Mouse (Mus musculus) gastrocnemius, adult 2 months (tissue): ENCODE measurements around the gene Kiz. TPM values are rescaled to one million over a fixed set of nuclear protein-coding genes. Genes with fewer than 3 reads are reported as not detected.
A peak's percentile ranks its signal among the peaks of the same experiment; 100 is the strongest.

Source experiments
- DNase-seq: peaks from one replicate; pipeline ENCODE4 v3.0.0; 2022
- H3K27ac ChIP-seq: fragments of 200-600 bp; 2 replicates; pipeline ENCODE4 v1.8.1; 2022; ENCODE audit warnings: mild to moderate bottlenecking
- H3K4me3 ChIP-seq: fragments of 200-600 bp; 2 replicates; pipeline ENCODE4 v1.8.1; 2022; ENCODE audit warnings: mild to moderate bottlenecking, moderate library complexity
- CTCF ChIP-seq: fragments of 200-600 bp; IDR thresholded peaks from 2 replicates; pipeline ENCODE4 v1.8.1; 2022; ENCODE audit warnings: antibody characterized with exemption, mild to moderate bottlenecking, moderate library complexity
- intact Hi-C: fragments of 180-260 bp; cut with DNase I; formaldehyde crosslinking; loops from one replicate; pipeline ENCODE4 v1.15.1; 2025
- total RNA-seq, 2 experiments: library from RNA; stranded (reverse); gene quantifications; 2 replicates each; pipeline ENCODE4 v1.2.3; 2021

Gene Kiz
- total RNA-seq, 2 experiments from 2014 or later: 56.1 to 57.2 TPM

GRCm38 (mm10) chr2:146948223-146948776 is 92.6 kb downstream of the Kiz start:
- intact Hi-C loops: no loop called here
- TF ChIP-seq CTCF: no peak
- no peak for DNase-seq
- no peak overlapping the region for H3K27ac ChIP-seq
- H3K4me3 ChIP-seq: no peak overlapping the region

GRCm38 (mm10) chr2:146956366-146956765 is 100.7 kb downstream of the Kiz start:
- intact Hi-C loops: loop anchor here (10.0 kb wide), 1 partner anchor 322 kb away; no protein-coding TSS in a partner anchor
- H3K4me3 ChIP-seq: no peak overlapping the region
- H3K27ac ChIP-seq: no peak overlapping the region
- no peak for TF ChIP-seq CTCF
- DNase-seq: no peak

GRCm38 (mm10) chr2:146958398-146958911 is 102.8 kb downstream of the Kiz start:
- intact Hi-C loops: loop anchor here (10.0 kb wide), 1 partner anchor 324 kb away; no protein-coding TSS in a partner anchor
- Histone ChIP-seq H3K27ac (no peak overlapping the region), H3K4me3 (no peak overlapping the region)
- no peak for DNase-seq
- TF ChIP-seq CTCF: no peak

GRCm38 (mm10) chr2:146958951-146959821 is 103.5 kb downstream of the Kiz start:
- TF ChIP-seq CTCF: peak; percentile 70
- H3K27ac ChIP-seq: peak overlapping the region; percentile 2; the same call in 1 of the 2 replicates
- intact Hi-C loops: loop anchor here (1.0 to 10.0 kb wide), 2 partner anchors 218 to 324 kb away; no protein-coding TSS in a partner anchor
- H3K4me3 ChIP-seq: peak overlapping the region; percentile 58
- peak; percentile 84 for DNase-seq

- Histone ChIP-seq H3K27ac (no peak overlapping the region), H3K4me3 (no peak overlapping the region)
- no peak for DNase-seq
- intact Hi-C loops: no loop called here
- TF ChIP-seq CTCF: no peak
Measured at GRCm38 (mm10) chr2:146975024-146975423, 119.4 kb downstream of the Kiz start.

- Histone ChIP-seq H3K27ac (no peak overlapping the region), H3K4me3 (no peak overlapping the region)
- no peak for TF ChIP-seq CTCF
- DNase-seq: no peak
- intact Hi-C loops: no loop called here
Measured at GRCm38 (mm10) chr2:146975453-146976028, 119.9 kb downstream of the Kiz start.

GRCm38 (mm10) chr2:146982786-146983185 is 127.1 kb downstream of the Kiz start:
- Histone ChIP-seq H3K27ac (no peak overlapping the region), H3K4me3 (no peak overlapping the region)
- no peak for TF ChIP-seq CTCF
- intact Hi-C loops: no loop called here
- no peak for DNase-seq

- no peak for TF ChIP-seq CTCF
- Histone ChIP-seq H3K27ac (no peak overlapping the region), H3K4me3 (no peak overlapping the region)
- intact Hi-C loops: no loop called here
- no peak for DNase-seq
Measured at GRCm38 (mm10) chr2:146984831-146985230, 129.2 kb downstream of the Kiz start.

- H3K27ac ChIP-seq: no peak overlapping the region
- no peak for DNase-seq
- no peak for TF ChIP-seq CTCF
- H3K4me3 ChIP-seq: no peak overlapping the region
- intact Hi-C loops: no loop called here
Measured at GRCm38 (mm10) chr2:146985807-146986206, 130.1 kb downstream of the Kiz start.

- no peak for DNase-seq
- H3K4me3 ChIP-seq: no peak overlapping the region
- H3K27ac ChIP-seq: no peak overlapping the region
- intact Hi-C loops: no loop called here
- TF ChIP-seq CTCF: no peak
Measured at GRCm38 (mm10) chr2:146986429-146986828, 130.8 kb downstream of the Kiz start.

GRCm38 (mm10) chr2:147007265-147007664 is 151.6 kb downstream of the Kiz start:
- intact Hi-C loops: no loop called here
- no peak overlapping the region for H3K4me3 ChIP-seq
- DNase-seq: no peak
- no peak overlapping the region for H3K27ac ChIP-seq
- no peak for TF ChIP-seq CTCF

GRCm38 (mm10) chr2:147009084-147009483 is 153.4 kb downstream of the Kiz start:
- no peak for TF ChIP-seq CTCF
- Histone ChIP-seq H3K27ac (no peak overlapping the region), H3K4me3 (no peak overlapping the region)
- intact Hi-C loops: no loop called here
- DNase-seq: no peak

GRCm38 (mm10) chr2:147010141-147010540 is 154.5 kb downstream of the Kiz start:
- TF ChIP-seq CTCF: no peak
- Histone ChIP-seq H3K4me3 (no peak overlapping the region), H3K27ac (no peak overlapping the region)
- no peak for DNase-seq
- intact Hi-C loops: loop anchor here (10.0 kb wide), 1 partner anchor 495 kb away; the partner anchor contains the start of gene Ralgapa2
